Comparison of ENCODE assay signal across 15 mouse cellular contexts in genomic region chr9:4680244-4680643, GRCm38 (mm10).
A peak's percentile ranks its signal among the peaks of the same experiment; 100 is the strongest.
DNase-seq lines count a peak whose midpoint lies in the region; TF ChIP-seq lines count a peak whose summit lies in the region.
"Had no signal": no experiment of that assay in that cellular context is flagged by ENCODE, and none has a peak within 500 bp of the region (broad histone marks: within the 10 kb centered on the region; RNA-seq: fewer than 3 reads in every experiment).

No protein-coding gene starts in this region.

- TF ChIP-seq POLR2A in brain, embryonic 14.5 days (IDR thresholded peaks at IDR 0.05; ENCODE audit: borderline replicate concordance, extremely low read depth, insufficient read depth, insufficient read length, poor library complexity, severe bottlenecking) = no peak

- peak; percentile 25 for DNase-seq in layer of hippocampus, adult 11-12 months (ENCODE audit: low spot score)
- no peak for DNase-seq in layer of hippocampus, adult 9-11 months
- DNase-seq in brain, embryonic 14.5 days (ENCODE audit: low read depth) = peak; percentile 73
- DNase-seq in cerebellum, adult 18-20 months = peak; percentile 72 to 76
- peak; percentile 58 to 71 for DNase-seq in cerebellum, postnatal 36 days
- DNase-seq in embryo, embryonic 10 days (ENCODE audit: low spot score) = no peak
- DNase-seq in adrenal gland, postnatal 4 days (ENCODE audit: low spot score in 2 of 2) = no peak
- DNase-seq: adrenal gland, postnatal 36 days; heart, postnatal 4 days; layer of hippocampus, postnatal 36 days; lung, adult 18-20 months; lung, postnatal 36 days; right cerebral cortex, adult 18-20 months; spleen, adult 18-20 months; thymus, adult 2 months had no signal

- no peak for TF ChIP-seq CTCF in brain, embryonic 14.5 days (IDR thresholded peaks at IDR 0.05; ENCODE audit: borderline replicate concordance, extremely low read depth, insufficient read depth, insufficient read length)

Comparison
In these comparisons a context has a peak if more than half of its experiments do, and no peak if none do; other contexts are left out.
1. DNase-seq: peak in layer of hippocampus, adult 11-12 months (single experiment), brain, embryonic 14.5 days (single experiment), cerebellum, adult 18-20 months (2 of 2) and cerebellum, postnatal 36 days (2 of 2); none in layer of hippocampus, adult 9-11 months (single experiment), embryo, embryonic 10 days (single experiment) and adrenal gland, postnatal 4 days (0 of 2).